Mouse (Mus musculus): ENCODE measurements around the gene Loxl3. TPM values are rescaled to one million over a fixed set of nuclear protein-coding genes. Genes with fewer than 3 reads are reported as not detected.

Gene Loxl3
- polyA plus RNA-seq, 1 experiment from 2014 or later: 9.2 TPM

- H3K9ac ChIP-seq (ENCODE audit: low read length): no peak overlapping the region
- no peaks in the 10 kb centered on the region for H3K9me3 ChIP-seq (ENCODE audit: control insufficient read depth, low read length)
- DNase-seq (ENCODE audit: low spot score) (no peak), ATAC-seq (ENCODE audit: insufficient read depth, low FRiP score, low TSS enrichment) (no peak)
- WGBS: 51% methylated on average over 6 of the region's 6 CpGs
- H3K27me3 ChIP-seq (ENCODE audit: control insufficient read depth, insufficient read depth, low read length): no peaks in the 10 kb centered on the region
- no peak overlapping the region for H3K27ac ChIP-seq (ENCODE audit: low read depth, low read length)
- no peaks in the 10 kb centered on the region for H3K36me3 ChIP-seq (ENCODE audit: control insufficient read depth, insufficient read depth, low read length)
- no peak overlapping the region for H3K4me2 ChIP-seq (ENCODE audit: low read depth)
- no peak overlapping the region for H3K4me3 ChIP-seq (ENCODE audit: low read depth, low read length)
- no peaks in the 10 kb centered on the region for H3K4me1 ChIP-seq (ENCODE audit: control insufficient read depth, insufficient read depth, low read length)
These were observed 62.0 kb downstream of the Loxl3 start for GRCm38 (mm10) chr6:83095968-83096367.

- Histone ChIP-seq H3K4me1 (ENCODE audit: control insufficient read depth, insufficient read depth, low read length) (peaks cover 6% of the 10 kb centered on the region), H3K9ac (ENCODE audit: low read length) (no peak overlapping the region), H3K4me2 (ENCODE audit: low read depth) (no peak overlapping the region), H3K36me3 (ENCODE audit: control insufficient read depth, insufficient read depth, low read length) (no peaks in the 10 kb centered on the region), H3K9me3 (ENCODE audit: control insufficient read depth, low read length) (no peaks in the 10 kb centered on the region), H3K27me3 (ENCODE audit: control insufficient read depth, insufficient read depth, low read length) (0 out of 2 replicates have a peak, but pooled peaks cover 2% of the 10 kb centered on the region), H3K27ac (ENCODE audit: low read depth, low read length) (no peak overlapping the region), H3K4me3 (ENCODE audit: low read depth, low read length) (no peak overlapping the region)
- no peak for DNase-seq (ENCODE audit: low spot score)
- 74% methylated on average over 2 of the region's 2 CpGs for WGBS
- no peak for ATAC-seq (ENCODE audit: insufficient read depth, low FRiP score, low TSS enrichment)
These were observed 64.4 kb downstream of the Loxl3 start for GRCm38 (mm10) chr6:83098411-83098810.

GRCm38 (mm10) chr6:83101316-83101687 lies 67.3 kb downstream of the Loxl3 start, which contains the start of the genes Ccdc142 and Gm42688:
Gene Ccdc142, plus strand, starts transcription at chr6:83101601.
Gene Gm42688, plus strand, starts transcription at chr6:83101617.
- Histone ChIP-seq H3K4me2 (ENCODE audit: low read depth) (peak within 1 kb of the TSS; percentile 98), H3K36me3 (ENCODE audit: control insufficient read depth, insufficient read depth, low read length) (no peaks in the 10 kb centered on the region), H3K27me3 (ENCODE audit: control insufficient read depth, insufficient read depth, low read length) (0 out of 2 replicates have a peak, but pooled peaks cover 2% of the 10 kb centered on the region), H3K4me3 (ENCODE audit: low read depth, low read length) (peak within 1 kb of the TSS; percentile 70), H3K4me1 (ENCODE audit: control insufficient read depth, insufficient read depth, low read length) (peaks cover 6% of the 10 kb centered on the region), H3K9ac (ENCODE audit: low read length) (peak within 1 kb of the TSS; percentile 83), H3K27ac (ENCODE audit: low read depth, low read length) (peak within 1 kb of the TSS; percentile 70), H3K9me3 (ENCODE audit: control insufficient read depth, low read length) (no peaks in the 10 kb centered on the region)
- DNase-seq (ENCODE audit: low spot score): peak; percentile 88
- WGBS: under 1% methylated on average over 25 of the region's 25 CpGs
- peak; percentile 82 for ATAC-seq (ENCODE audit: insufficient read depth, low FRiP score, low TSS enrichment)

DNA sequence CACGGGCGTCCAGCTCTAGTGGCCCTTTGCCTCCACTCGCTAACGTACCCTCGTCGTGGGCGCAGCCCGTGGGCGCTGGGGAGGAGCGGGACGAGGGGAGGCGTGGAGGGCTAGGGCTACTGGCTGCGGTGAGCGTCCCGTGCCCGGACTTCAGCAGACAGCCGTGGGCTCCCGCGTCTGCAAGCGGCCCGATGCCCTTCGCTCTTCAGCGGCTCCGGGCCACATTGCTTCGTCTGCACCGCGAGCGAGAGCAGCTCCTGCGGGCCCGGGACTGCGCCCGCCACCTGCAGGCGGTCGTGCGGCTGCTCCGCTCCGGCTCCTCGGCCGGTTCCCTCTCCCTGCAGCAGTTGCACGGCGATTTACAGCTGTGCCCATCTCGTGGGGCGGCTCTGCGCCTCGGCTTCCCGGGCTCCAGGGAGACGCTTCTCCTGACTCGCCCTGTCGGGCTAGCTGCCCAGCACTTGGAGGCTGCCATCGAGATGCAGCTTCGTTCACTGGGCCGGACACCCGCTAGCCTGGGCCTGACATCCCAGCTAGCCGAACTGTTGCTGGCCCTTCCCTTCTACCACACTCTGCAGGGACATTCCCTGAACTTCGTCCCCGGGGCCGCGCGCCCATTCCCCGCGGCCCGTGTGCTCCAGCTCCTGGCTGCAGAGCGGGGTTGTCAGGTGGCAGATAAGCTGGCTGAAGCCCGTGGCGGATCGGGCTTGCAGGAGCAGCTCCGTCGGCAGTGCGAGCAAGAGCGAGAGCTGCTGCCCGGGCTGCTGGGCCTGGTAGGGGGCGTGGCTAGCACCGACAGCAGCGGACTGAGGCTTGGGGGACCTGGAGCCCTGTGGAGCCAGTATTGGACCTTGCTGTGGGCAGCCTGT lies 67.9 kb downstream of the Loxl3 start:
- ATAC-seq (ENCODE audit: insufficient read depth, low FRiP score, low TSS enrichment) (peak; percentile 73), DNase-seq (ENCODE audit: low spot score) (peak; percentile 79)
- Histone ChIP-seq H3K4me2 (ENCODE audit: low read depth) (peak overlapping the region; percentile 98), H3K9me3 (ENCODE audit: control insufficient read depth, low read length) (no peaks in the 10 kb centered on the region), H3K27ac (ENCODE audit: low read depth, low read length) (peak overlapping the region; percentile 70), H3K4me3 (ENCODE audit: low read depth, low read length) (peak overlapping the region; percentile 70), H3K36me3 (ENCODE audit: control insufficient read depth, insufficient read depth, low read length) (no peaks in the 10 kb centered on the region), H3K9ac (ENCODE audit: low read length) (peak overlapping the region; percentile 83), H3K27me3 (ENCODE audit: control insufficient read depth, insufficient read depth, low read length) (0 out of 2 replicates have a peak, but pooled peaks cover 2% of the 10 kb centered on the region), H3K4me1 (ENCODE audit: control insufficient read depth, insufficient read depth, low read length) (peaks cover 6% of the 10 kb centered on the region)
- WGBS: under 1% methylated on average over 74 of the region's 74 CpGs

MicroRNAs encoded within 50 kb of the gene (microRNA counts, 519-probe panel; counts per million panel counts)
- microRNA mmu-miR-3470a+mmu-miR-3470b: 171 counts per million, percentile 57 among the panel's probes with 10 or more counts

Small RNA genes lying within 50 kb of the gene (microRNA-seq; reads per million reads assigned to microRNA genes)
- gene Mir3470a: not detected
- gene Mir7040: not detected

Other genes with a start within 250 kb of the Loxl3 start
- gene Sema4f, start 94.4 kb upstream of the Loxl3 start, polyA plus RNA-seq (2014; fragmentation: Nextera tagmentation; extraction: Ambion mirVana): 3.0 and 3.4 TPM in 2 replicates
- 0.26 TPM in 1 of 2 replicates, not detected in the other for gene M1ap, start 87.3 kb upstream of the Loxl3 start, polyA plus RNA-seq (2014; fragmentation: Nextera tagmentation; extraction: Ambion mirVana)
- 5.6 and 7.1 TPM in 2 replicates for gene Dok1, start 702 bp upstream of the Loxl3 start, polyA plus RNA-seq (2014; fragmentation: Nextera tagmentation; extraction: Ambion mirVana)
- gene Aup1, start 20.3 kb downstream of the Loxl3 start, polyA plus RNA-seq (2014; fragmentation: Nextera tagmentation; extraction: Ambion mirVana): 122 TPM in 2 replicates
- gene Htra2, start 21.1 kb downstream of the Loxl3 start, polyA plus RNA-seq (2014; fragmentation: Nextera tagmentation; extraction: Ambion mirVana): 33.2 and 34.1 TPM in 2 replicates
- gene Dqx1, start 23.7 kb downstream of the Loxl3 start, polyA plus RNA-seq (2014; fragmentation: Nextera tagmentation; extraction: Ambion mirVana): 1.4 and 1.6 TPM in 2 replicates
- gene Tlx2, start 36.1 kb downstream of the Loxl3 start, polyA plus RNA-seq (2014; fragmentation: Nextera tagmentation; extraction: Ambion mirVana): 21.2 and 30.4 TPM in 2 replicates
- gene Pcgf1, start 43.7 kb downstream of the Loxl3 start, polyA plus RNA-seq (2014; fragmentation: Nextera tagmentation; extraction: Ambion mirVana): 41.8 and 42.0 TPM in 2 replicates
- 2.5 and 2.7 TPM in 2 replicates for gene Lbx2, start 52.2 kb downstream of the Loxl3 start, polyA plus RNA-seq (2014; fragmentation: Nextera tagmentation; extraction: Ambion mirVana)
- 3.3 and 3.5 TPM in 2 replicates for gene Ccdc142, start 67.4 kb downstream of the Loxl3 start, polyA plus RNA-seq (2014; fragmentation: Nextera tagmentation; extraction: Ambion mirVana)
- 2.1 and 2.7 TPM in 2 replicates for gene Gm42688, start 67.4 kb downstream of the Loxl3 start, polyA plus RNA-seq (2014; fragmentation: Nextera tagmentation; extraction: Ambion mirVana)
- 118 and 123 TPM in 2 replicates for gene Mrpl53, start 74.9 kb downstream of the Loxl3 start, polyA plus RNA-seq (2014; fragmentation: Nextera tagmentation; extraction: Ambion mirVana)
- 30.5 and 31.9 TPM in 2 replicates for gene Mogs, start 81.3 kb downstream of the Loxl3 start, polyA plus RNA-seq (2014; fragmentation: Nextera tagmentation; extraction: Ambion mirVana)
- gene Wbp1, start 87.4 kb downstream of the Loxl3 start, polyA plus RNA-seq (2014; fragmentation: Nextera tagmentation; extraction: Ambion mirVana): 169 and 177 TPM in 2 replicates
- 19.8 and 23.4 TPM in 2 replicates for gene Ino80b, start 91.3 kb downstream of the Loxl3 start, polyA plus RNA-seq (2014; fragmentation: Nextera tagmentation; extraction: Ambion mirVana)
- 20.6 and 22.1 TPM in 2 replicates for gene Rtkn, start 101.3 kb downstream of the Loxl3 start, polyA plus RNA-seq (2014; fragmentation: Nextera tagmentation; extraction: Ambion mirVana)
- gene Wdr54, start 122.2 kb downstream of the Loxl3 start, polyA plus RNA-seq (2014; fragmentation: Nextera tagmentation; extraction: Ambion mirVana): 12.2 and 14.5 TPM in 2 replicates
- gene 1700003E16Rik, start 122.2 kb downstream of the Loxl3 start, polyA plus RNA-seq (2014; fragmentation: Nextera tagmentation; extraction: Ambion mirVana): 1.4 and 1.5 TPM in 2 replicates
- 114 and 125 TPM in 2 replicates for gene Dctn1, start 131.7 kb downstream of the Loxl3 start, polyA plus RNA-seq (2014; fragmentation: Nextera tagmentation; extraction: Ambion mirVana)
- 0.28 and 0.77 TPM in 2 replicates for gene Slc4a5, start 185.7 kb downstream of the Loxl3 start, polyA plus RNA-seq (2014; fragmentation: Nextera tagmentation; extraction: Ambion mirVana)

Data from neural tube, embryonic 11.5 days (tissue).